Mouse (Mus musculus) C2C12 (cell line): Measurements from ENCODE around the gene Tbc1d16.

Source experiments
- CEBPB ChIP-seq: IDR thresholded peaks from one replicate; pipeline ENCODE4 v1.6.1; 2011; ENCODE audit warnings: low read depth, mild to moderate bottlenecking, control low read depth, moderate library complexity
- CTCF ChIP-seq: IDR thresholded peaks from one replicate; pipeline ENCODE4 v1.5.1; 2011; ENCODE audit not compliant: control insufficient read depth, insufficient read depth, insufficient read length
- MAX ChIP-seq: IDR thresholded peaks from one replicate; pipeline ENCODE4 v1.6.1; 2011; ENCODE audit warnings: mild to moderate bottlenecking, control low read depth
- MYOD1 ChIP-seq: IDR thresholded peaks from one replicate; pipeline ENCODE4 v1.6.1; 2011; ENCODE audit warnings: low read depth; ENCODE audit not compliant: control insufficient read depth, insufficient read length
- MYOG ChIP-seq: IDR thresholded peaks from one replicate; pipeline ENCODE4 v1.6.1; 2011; ENCODE audit not compliant: control insufficient read depth, insufficient read length; ENCODE audit errors: extremely low read depth
- USF1 ChIP-seq: IDR thresholded peaks from one replicate; pipeline ENCODE4 v1.6.1; 2011; ENCODE audit warnings: low read depth, mild to moderate bottlenecking, control low read depth, moderate library complexity

DNA sequence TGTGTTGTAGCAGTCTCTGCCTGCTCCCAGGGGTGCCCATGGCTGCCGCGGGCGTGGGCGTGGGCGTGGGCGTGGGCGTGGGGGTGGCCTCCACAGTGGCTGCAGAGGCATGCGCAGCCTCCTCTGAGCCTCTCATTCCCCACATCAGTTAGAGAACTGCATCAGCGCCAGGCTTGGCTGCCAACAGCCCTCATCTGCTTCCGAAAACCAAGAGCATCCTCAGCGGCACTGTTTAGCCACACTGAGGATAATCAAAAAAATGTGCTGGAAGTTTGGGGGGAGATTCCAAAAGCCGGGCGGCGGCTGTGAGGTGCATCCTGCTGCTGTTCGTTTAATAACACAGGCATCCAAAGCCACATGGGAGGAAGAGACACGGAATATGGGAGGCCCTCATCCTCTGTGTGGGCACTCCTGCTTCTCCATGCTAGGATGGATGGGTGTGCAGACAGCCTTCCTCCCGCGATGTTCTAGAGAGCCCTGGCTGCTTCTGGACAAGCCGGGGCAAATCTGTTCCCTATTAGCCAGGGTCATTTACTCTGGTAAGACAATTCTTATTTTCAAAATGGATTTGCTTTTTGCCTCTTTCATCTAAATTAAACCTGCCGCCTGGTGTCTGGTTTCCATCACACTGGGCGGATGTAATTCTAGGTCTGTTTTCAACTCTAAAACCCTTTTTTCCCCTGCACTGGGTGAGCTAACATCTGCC lies 16.5 kb downstream of the Tbc1d16 start:
- no peak for TF ChIP-seq CTCF
- TF ChIP-seq USF1 = no peak
- TF ChIP-seq MYOG = no peak
- TF ChIP-seq CEBPB = no peak
- no peak for TF ChIP-seq MAX
- TF ChIP-seq MYOD1 = no peak
